Mouse (Mus musculus) urinary bladder, postnatal 4 days (tissue): ENCODE results near the gene Parp8.

Experiments
- DNase-seq, 2 experiments: peaks; one replicate each; pipeline ENCODE4 v3.0.0; 2021 to 2022; ENCODE audit warnings: low spot score in 2 of 2

Gene Parp8

GRCm38 (mm10) chr13:116843937-116844336 lies 181.4 kb downstream of the Parp8 start:
- no peak for DNase-seq

- no peak for DNase-seq
Observed at GRCm38 (mm10) chr13:116830984-116831383, 194.4 kb downstream of the Parp8 start.

GRCm38 (mm10) chr13:116829015-116829414 lies 196.3 kb downstream of the Parp8 start:
- DNase-seq: no peak

GRCm38 (mm10) chr13:116811456-116811855 lies 213.9 kb downstream of the Parp8 start:
- DNase-seq: no peak
